22 mouse cellular contexts compared by ENCODE assay signal in the genomic region with DNA sequence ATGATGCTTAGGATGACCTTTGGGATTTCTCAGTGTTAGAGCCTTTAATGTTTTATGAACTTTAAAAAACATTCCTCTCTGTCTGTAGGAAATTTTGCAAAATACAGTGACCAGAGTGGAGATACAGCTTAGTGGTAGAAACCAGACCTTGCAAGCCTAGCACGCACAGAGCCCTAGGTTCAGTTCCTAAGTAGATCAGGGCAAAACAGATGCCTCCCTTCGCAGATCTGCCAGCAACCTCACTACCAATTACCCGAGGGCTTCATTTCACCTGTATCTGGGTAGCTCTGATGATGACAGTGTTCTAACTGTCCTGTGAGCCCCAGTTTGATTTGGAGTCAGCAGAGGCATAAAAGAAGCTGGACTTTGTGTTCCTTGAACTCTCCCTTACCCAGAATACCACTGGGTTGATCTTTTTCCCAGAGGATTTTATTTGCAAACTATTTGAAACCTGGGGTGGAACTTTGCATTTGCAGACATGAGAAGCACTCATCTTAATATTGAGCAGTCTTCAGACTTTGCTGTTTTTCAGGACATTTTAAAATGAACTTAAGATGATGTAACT. TPM values are rescaled to one million over a fixed set of nuclear protein-coding genes. Genes with fewer than 3 reads are reported as not detected.
DNase-seq lines count a peak whose midpoint lies in the region; ATAC-seq and TF ChIP-seq lines count a peak whose summit lies in the region.
"Had no signal": no experiment of that assay in that cellular context is flagged by ENCODE, and none has a peak within 500 bp of the region (broad histone marks: within the 10 kb centered on the region; RNA-seq: fewer than 3 reads in every experiment).

No protein-coding gene starts in this region.

- H3K27me3 ChIP-seq in intestine, embryonic 16.5 days (replicated peaks; ENCODE audit: control insufficient read depth, insufficient read depth, low read length), result no peaks in the 10 kb centered on the region
- H3K27me3 ChIP-seq in intestine, embryonic 15.5 days (replicated peaks), result no peaks in the 10 kb centered on the region
- H3K27me3 ChIP-seq: embryonic facial prominence, embryonic 15.5 days; heart, embryonic 12.5 days had no signal

- H3K27ac ChIP-seq in intestine, embryonic 16.5 days (ENCODE audit: low read length), result no peak overlapping the region
- no peak overlapping the region for H3K27ac ChIP-seq in intestine, embryonic 15.5 days
- peak overlapping the region; percentile 85 for H3K27ac ChIP-seq in layer of hippocampus, adult 2 months
- H3K27ac ChIP-seq: embryonic facial prominence, embryonic 15.5 days; forebrain, embryonic 10.5 days; hindbrain, embryonic 10.5 days; hindbrain, embryonic 14.5 days had no signal

- no peak overlapping the region for H3K4me2 ChIP-seq in intestine, embryonic 16.5 days (ENCODE audit: low read depth, low read length)
- no peak overlapping the region for H3K4me2 ChIP-seq in intestine, embryonic 15.5 days (replicated peaks)
- H3K4me2 ChIP-seq: embryonic facial prominence, embryonic 15.5 days; heart, embryonic 12.5 days; hindbrain, embryonic 14.5 days had no signal

- H3K36me3 ChIP-seq in intestine, embryonic 16.5 days (ENCODE audit: control insufficient read depth, insufficient read depth, low read length), result no peaks in the 10 kb centered on the region
- H3K36me3 ChIP-seq in intestine, embryonic 15.5 days, result no peaks in the 10 kb centered on the region
- H3K36me3 ChIP-seq: embryonic facial prominence, embryonic 15.5 days; forebrain, embryonic 10.5 days; heart, embryonic 12.5 days; hindbrain, embryonic 10.5 days had no signal

- DNase-seq in cerebellum, postnatal 10 days, result no peak
- no peak for DNase-seq in layer of hippocampus, adult 2 months (ENCODE audit: low spot score in 2 of 2)
- no peak for DNase-seq in layer of hippocampus, postnatal 10 days (ENCODE audit: low spot score in 2 of 2)
- DNase-seq in MN1 (ENCODE audit: low spot score), result peak; percentile 23
- DNase-seq in urinary bladder, adult 18-20 months (ENCODE audit: low spot score in 2 of 2), result no peak
- DNase-seq: adrenal gland, postnatal 14 days; B cell, adult 2 months; cerebellum, adult 9-10 months; cerebellum, postnatal 36 days; gastrocnemius, postnatal 25 days had no signal

- no peaks in the 10 kb centered on the region for H3K9me3 ChIP-seq in intestine, embryonic 16.5 days (ENCODE audit: control insufficient read depth, low read length)
- no peaks in the 10 kb centered on the region for H3K9me3 ChIP-seq in intestine, embryonic 15.5 days
- H3K9me3 ChIP-seq: embryonic facial prominence, embryonic 15.5 days; forebrain, embryonic 10.5 days; G1E; heart, embryonic 12.5 days; hindbrain, embryonic 10.5 days had no signal

- TF ChIP-seq CTCF in layer of hippocampus, adult 2 months (conservative IDR thresholded peaks at IDR 0.05), result no peak

- peak; percentile 52; the same call in 1 of the 2 replicates for ATAC-seq in cerebellum, adult (ENCODE audit: insufficient number of reproducible peaks, low FRiP score, low TSS enrichment)
- ATAC-seq in intestine, embryonic 16.5 days, result peak; percentile 39; the same call in 1 of the 2 replicates
- no peak for ATAC-seq in intestine, embryonic 15.5 days
- ATAC-seq: CD4-positive, CD25-positive, alpha-beta regulatory T cell, adult 4 months; forebrain, embryonic 14.5 days had no signal

- no peak overlapping the region for H3K4me3 ChIP-seq in intestine, embryonic 16.5 days (ENCODE audit: low read length)
- H3K4me3 ChIP-seq in intestine, embryonic 15.5 days (replicated peaks), result no peak overlapping the region
- H3K4me3 ChIP-seq in layer of hippocampus, adult 2 months, result no peak overlapping the region
- H3K4me3 ChIP-seq: embryonic facial prominence, embryonic 15.5 days; erythroblast, embryonic 14.5 days; forebrain, embryonic 10.5 days; heart, embryonic 12.5 days; hindbrain, embryonic 10.5 days had no signal

- peaks cover 25% of the 10 kb centered on the region for H3K4me1 ChIP-seq in intestine, embryonic 16.5 days (ENCODE audit: control insufficient read depth, insufficient read depth, low read length)
- peaks cover 13% of the 10 kb centered on the region for H3K4me1 ChIP-seq in intestine, embryonic 15.5 days (replicated peaks)

- 69% methylated on average over 3 of the region's 3 CpGs for WGBS in intestine, embryonic 16.5 days
- 72% methylated on average over 3 of the region's 3 CpGs for WGBS in intestine, embryonic 15.5 days

- no peak overlapping the region for H3K9ac ChIP-seq in intestine, embryonic 16.5 days (ENCODE audit: low read depth, low read length)
- no peak overlapping the region; the same call in 1 of the 2 replicates for H3K9ac ChIP-seq in intestine, embryonic 15.5 days
- H3K9ac ChIP-seq: embryonic facial prominence, embryonic 15.5 days; heart, embryonic 12.5 days; hindbrain, embryonic 14.5 days had no signal

RNA-seq across cellular contexts. Expression of a gene that starts 42.2 kb away (rescaled TPM):
- polyA plus RNA-seq in intestine, embryonic 16.5 days (2015; fragmentation: Nextera tagmentation; extraction: Ambion mirVana), result 59.0 and 59.6 TPM in 2 replicates
- 59.8 and 65.7 TPM in 2 replicates for polyA plus RNA-seq in intestine, embryonic 15.5 days (2015; fragmentation: Nextera tagmentation; extraction: Ambion mirVana)
- total RNA-seq in layer of hippocampus, adult 2 months (2021), result 100 to 1,000 TPM; 146 to 157 TPM
- total RNA-seq in layer of hippocampus, postnatal 10 days (2021), result 100 to 1,000 TPM; 119 to 132 TPM
